Mouse (Mus musculus) hindbrain, embryonic 13.5 days (tissue): ENCODE data around the gene 2210016F16Rik. TPM values are rescaled to one million over a fixed set of nuclear protein-coding genes. Genes with fewer than 3 reads are reported as not detected.
"Not testable (repeated sequence)": the region's sequence is repeated elsewhere in the genome, so short reads cannot be mapped to it uniquely, and the experiment has no call there.

Experiments used
- ATAC-seq: fragments of 200-750 bp; cut with Nextera tagmentation; 2 replicates; pipeline ENCODE4 v1.8.0; 2017; ENCODE audit warnings: moderate TSS enrichment; ENCODE audit not compliant: low FRiP score
- H3K27ac ChIP-seq: fragments of 300-500 bp; sonication (generic); 2 replicates; pipeline ENCODE4 v1.5.1; 2015; ENCODE audit warnings: inconsistent platforms, mild to moderate bottlenecking, moderate library complexity
- H3K27me3 ChIP-seq: fragments of 300-500 bp; sonication (generic); 2 replicates; pipeline ENCODE4 v1.6.1; 2015; ENCODE audit warnings: mild to moderate bottlenecking, inconsistent platforms
- H3K36me3 ChIP-seq: fragments of 300-500 bp; sonication (generic); 2 replicates; pipeline ENCODE4 v1.6.1; 2015; ENCODE audit warnings: mild to moderate bottlenecking, inconsistent platforms
- H3K4me1 ChIP-seq: fragments of 300-500 bp; sonication (generic); replicated peaks from 2 replicates; pipeline ENCODE4 v1.6.1; 2015; ENCODE audit warnings: inconsistent platforms
- H3K4me2 ChIP-seq: fragments of 300-500 bp; sonication (generic); 2 replicates; pipeline ENCODE4 v1.6.1; 2015; ENCODE audit warnings: inconsistent platforms, mild to moderate bottlenecking, moderate library complexity
- H3K4me3 ChIP-seq: fragments of 300-500 bp; sonication (generic); 2 replicates; pipeline ENCODE4 v1.5.1; 2015; ENCODE audit warnings: mild to moderate bottlenecking, inconsistent platforms
- H3K9ac ChIP-seq: fragments of 300-500 bp; sonication (generic); 2 replicates; pipeline ENCODE4 v1.6.1; 2015; ENCODE audit warnings: mild to moderate bottlenecking, inconsistent platforms
- H3K9me3 ChIP-seq: fragments of 300-500 bp; sonication (generic); 2 replicates; pipeline ENCODE4 v1.6.1; 2016; ENCODE audit warnings: inconsistent platforms
- WGBS: fragments of 180-500 bp; shearing (Covaris S2); methylation state at CpG from one replicate; pipeline ENCODE4 v1.1.7; 2015; 5-methylcytosine and 5-hydroxymethylcytosine counted together
- polyA plus RNA-seq: library from polyadenylated mRNA; unstranded; fragments of >200 nt; fragmentation: Nextera tagmentation; extraction: Ambion mirVana; gene quantifications from 2 replicates; pipeline ENCODE4 v1.2.1, GENCODE M21; 2015

Gene 2210016F16Rik
- polyA plus RNA-seq, 1 experiment from 2014 or later: 27.6 TPM

GRCm38 (mm10) chr13:58367641-58368040 is 17.4 kb downstream of the 2210016F16Rik start:
- WGBS: 69% methylated on average over 1 of the region's 1 CpGs
- no peak for ATAC-seq
- Histone ChIP-seq H3K4me3 (no peak overlapping the region), H3K4me1 (no peaks in the 10 kb centered on the region), H3K4me2 (no peak overlapping the region), H3K9me3 (no peaks in the 10 kb centered on the region), H3K27ac (no peak overlapping the region), H3K27me3 (no peaks in the 10 kb centered on the region), H3K36me3 (no peaks in the 10 kb centered on the region), H3K9ac (no peak overlapping the region)

GRCm38 (mm10) chr13:58366373-58366772 is 18.7 kb downstream of the 2210016F16Rik start:
- ATAC-seq: no peak
- whole genome bisulfite sequencing: 88% methylated on average over 3 of the region's 3 CpGs
- Histone ChIP-seq H3K9ac (no peak overlapping the region), H3K27me3 (no peaks in the 10 kb centered on the region), H3K27ac (no peak overlapping the region), H3K9me3 (0 out of 2 replicates have a peak, but pooled peaks cover 4% of the 10 kb centered on the region), H3K36me3 (no peaks in the 10 kb centered on the region), H3K4me3 (no peak overlapping the region), H3K4me2 (no peak overlapping the region), H3K4me1 (no peaks in the 10 kb centered on the region)

- H3K27me3 ChIP-seq, H3K27ac ChIP-seq, H3K9me3 ChIP-seq, H3K9ac ChIP-seq, H3K36me3 ChIP-seq, H3K4me2 ChIP-seq, H3K4me3 ChIP-seq, ATAC-seq, H3K4me1 ChIP-seq: not testable (repeated sequence)
- 86% methylated on average over 8 of the region's 8 CpGs for WGBS
Measured at GRCm38 (mm10) chr13:58365179-58365578, 19.8 kb downstream of the 2210016F16Rik start.

- no peaks in the 10 kb centered on the region for H3K27me3 ChIP-seq
- no peaks in the 10 kb centered on the region for H3K4me1 ChIP-seq
- no peak overlapping the region for H3K9ac ChIP-seq
- 81% methylated on average over 8 of the region's 8 CpGs for WGBS
- H3K9me3 ChIP-seq: 0 out of 2 replicates have a peak, but pooled peaks cover 4% of the 10 kb centered on the region
- no peak overlapping the region for H3K4me3 ChIP-seq
- H3K4me2 ChIP-seq: no peak overlapping the region
- no peak overlapping the region for H3K27ac ChIP-seq
- ATAC-seq: no peak
- H3K36me3 ChIP-seq: no peaks in the 10 kb centered on the region
Measured at GRCm38 (mm10) chr13:58364353-58365175, 20.5 kb downstream of the 2210016F16Rik start.

GRCm38 (mm10) chr13:58359304-58359653 is 25.7 kb downstream of the 2210016F16Rik start:
- Histone ChIP-seq H3K9ac (peak overlapping the region; percentile 80; the same call in 1 of the 2 replicates), H3K36me3 (no peaks in the 10 kb centered on the region), H3K27ac (no peak overlapping the region), H3K4me3 (peak overlapping the region; percentile 70), H3K27me3 (peaks cover 8% of the 10 kb centered on the region; the same call in 1 of the 2 replicates), H3K4me2 (peak overlapping the region; percentile 90), H3K4me1 (peaks cover 3% of the 10 kb centered on the region), H3K9me3 (0 out of 2 replicates have a peak, but pooled peaks cover 4% of the 10 kb centered on the region)
- WGBS: 3% methylated on average over 7 of the region's 7 CpGs
- ATAC-seq: peak; percentile 77; the same call in 1 of the 2 replicates

- peak within 1 kb of the TSS; percentile 90 for H3K4me2 ChIP-seq
- peak within 1 kb of the TSS; percentile 70 for H3K4me3 ChIP-seq
- WGBS: under 1% methylated on average over 55 of the region's 85 CpGs
- peak; percentile 97 for ATAC-seq
- H3K27me3 ChIP-seq: peaks cover 8% of the 10 kb centered on the region; the same call in 1 of the 2 replicates
- no peaks in the 10 kb centered on the region for H3K36me3 ChIP-seq
- H3K27ac ChIP-seq: peak within 1 kb of the TSS; percentile 44; the same call in 1 of the 2 replicates
- H3K4me1 ChIP-seq: peaks cover 3% of the 10 kb centered on the region
- H3K9me3 ChIP-seq: 0 out of 2 replicates have a peak, but pooled peaks cover 4% of the 10 kb centered on the region
- peak within 1 kb of the TSS; percentile 80 for H3K9ac ChIP-seq
Measured at GRCm38 (mm10) chr13:58358629-58359303, 26.3 kb downstream of the 2210016F16Rik start, which contains the start of gene Kif27. Gene Kif27 (minus strand): TSS chr13:58359122.

GRCm38 (mm10) chr13:58352996-58353395 is 32.0 kb downstream of the 2210016F16Rik start:
- no peaks in the 10 kb centered on the region for H3K9me3 ChIP-seq
- H3K27ac ChIP-seq: no peak overlapping the region
- no peaks in the 10 kb centered on the region for H3K4me1 ChIP-seq
- H3K4me2 ChIP-seq: no peak overlapping the region
- no peaks in the 10 kb centered on the region for H3K36me3 ChIP-seq
- H3K4me3 ChIP-seq: no peak overlapping the region
- ATAC-seq: no peak
- peaks cover 8% of the 10 kb centered on the region; the same call in 1 of the 2 replicates for H3K27me3 ChIP-seq
- H3K9ac ChIP-seq: no peak overlapping the region

GRCm38 (mm10) chr13:58350606-58351005 is 34.4 kb downstream of the 2210016F16Rik start:
- no peak overlapping the region for H3K9ac ChIP-seq
- no peak overlapping the region for H3K4me3 ChIP-seq
- no peaks in the 10 kb centered on the region for H3K4me1 ChIP-seq
- H3K27me3 ChIP-seq: no peaks in the 10 kb centered on the region
- ATAC-seq: no peak
- H3K36me3 ChIP-seq: no peaks in the 10 kb centered on the region
- no peak overlapping the region for H3K27ac ChIP-seq
- no peak overlapping the region for H3K4me2 ChIP-seq
- H3K9me3 ChIP-seq: no peaks in the 10 kb centered on the region
- WGBS: 66% methylated on average over 4 of the region's 4 CpGs

- H3K27me3 ChIP-seq: no peaks in the 10 kb centered on the region
- H3K36me3 ChIP-seq: no peaks in the 10 kb centered on the region
- H3K4me1 ChIP-seq: no peaks in the 10 kb centered on the region
- ATAC-seq: no peak
- H3K9me3 ChIP-seq: no peaks in the 10 kb centered on the region
- no peak overlapping the region for H3K27ac ChIP-seq
- no peak overlapping the region for H3K4me2 ChIP-seq
- no peak overlapping the region for H3K4me3 ChIP-seq
- no peak overlapping the region for H3K9ac ChIP-seq
- 85% methylated on average over 9 of the region's 9 CpGs for WGBS
Measured at GRCm38 (mm10) chr13:58344505-58344904, 40.5 kb downstream of the 2210016F16Rik start.

- H3K9me3 ChIP-seq: no peaks in the 10 kb centered on the region
- no peaks in the 10 kb centered on the region for H3K36me3 ChIP-seq
- H3K4me2 ChIP-seq: no peak overlapping the region
- WGBS: 90% methylated on average over 12 of the region's 12 CpGs
- no peaks in the 10 kb centered on the region for H3K27me3 ChIP-seq
- H3K4me3 ChIP-seq: no peak overlapping the region
- H3K4me1 ChIP-seq: no peaks in the 10 kb centered on the region
- no peak overlapping the region for H3K9ac ChIP-seq
- no peak for ATAC-seq
- no peak overlapping the region for H3K27ac ChIP-seq
Measured at GRCm38 (mm10) chr13:58337456-58337855, 47.6 kb downstream of the 2210016F16Rik start.

GRCm38 (mm10) chr13:58334116-58334515 is 50.9 kb downstream of the 2210016F16Rik start:
- Histone ChIP-seq H3K27me3 (no peaks in the 10 kb centered on the region), H3K9ac (no peak overlapping the region), H3K36me3 (no peaks in the 10 kb centered on the region), H3K27ac (no peak overlapping the region), H3K9me3 (no peaks in the 10 kb centered on the region), H3K4me3 (no peak overlapping the region), H3K4me2 (no peak overlapping the region), H3K4me1 (no peaks in the 10 kb centered on the region)
- 93% methylated on average over 5 of the region's 5 CpGs for whole genome bisulfite sequencing
- no peak for ATAC-seq
